Mouse (Mus musculus): Measurements from ENCODE around the gene Olfr1087. TPM values are rescaled to one million over a fixed set of nuclear protein-coding genes. Genes with fewer than 3 reads are reported as not detected.
"Not testable (repeated sequence)": the region's sequence is repeated elsewhere in the genome, so short reads cannot be mapped to it uniquely, and the experiment has no call there.

Gene Olfr1087
- polyA plus RNA-seq (2016; fragmentation: Nextera tagmentation; extraction: Ambion mirVana): not detected in 2 replicates

GRCm38 (mm10) chr2:86698295-86698694, at the start of gene Olfr1087:
Gene Olfr1087, minus strand, starts transcription at chr2:86698395.
- Histone ChIP-seq H3K27ac (no peak within 1 kb of the TSS), H3K9me3 (no peaks in the 10 kb centered on the region), H3K4me3 (no peak within 1 kb of the TSS), H3K36me3 (no peaks in the 10 kb centered on the region), H3K4me1 (replicated peaks) (no peaks in the 10 kb centered on the region), H3K27me3 (ENCODE audit: insufficient read depth, poor library complexity, severe bottlenecking) (no peaks in the 10 kb centered on the region)
- DNase-seq (ENCODE audit: low spot score): no peak

GRCm38 (mm10) chr2:86733601-86734000, 35.4 kb upstream of the Olfr1087 start, which contains the start of gene Olfr1089:
Gene Olfr1089, minus strand, starts transcription at chr2:86733701.
- Histone ChIP-seq H3K4me1 (replicated peaks) (no peaks in the 10 kb centered on the region), H3K36me3 (no peaks in the 10 kb centered on the region), H3K27ac (no peak within 1 kb of the TSS), H3K9me3 (no peaks in the 10 kb centered on the region), H3K27me3 (ENCODE audit: insufficient read depth, poor library complexity, severe bottlenecking) (no peaks in the 10 kb centered on the region), H3K4me3 (no peak within 1 kb of the TSS)
- DNase-seq (ENCODE audit: low spot score): no peak

- H3K9me3 ChIP-seq: no peaks in the 10 kb centered on the region
- H3K27ac ChIP-seq: no peak within 1 kb of the TSS
- no peaks in the 10 kb centered on the region for H3K27me3 ChIP-seq (ENCODE audit: insufficient read depth, poor library complexity, severe bottlenecking)
- WGBS: 89% methylated on average over 2 of the region's 2 CpGs
- DNase-seq (ENCODE audit: low spot score): no peak
- H3K4me3 ChIP-seq: no peak within 1 kb of the TSS
- H3K36me3 ChIP-seq: no peaks in the 10 kb centered on the region
- H3K4me1 ChIP-seq (replicated peaks): no peaks in the 10 kb centered on the region
These were observed 18.2 kb downstream of the Olfr1087 start, which contains the start of gene Olfr1086 for GRCm38 (mm10) chr2:86679992-86680391. Gene Olfr1086, minus strand, starts transcription at chr2:86680092.

GRCm38 (mm10) chr2:86661919-86662318, 36.3 kb downstream of the Olfr1087 start, which contains the start of gene Olfr1085:
Gene Olfr1085, minus strand, starts transcription at chr2:86662019.
- H3K27me3 ChIP-seq (ENCODE audit: insufficient read depth, poor library complexity, severe bottlenecking): no peaks in the 10 kb centered on the region
- H3K36me3 ChIP-seq: no peaks in the 10 kb centered on the region
- no peaks in the 10 kb centered on the region for H3K4me1 ChIP-seq (replicated peaks)
- WGBS: 38% methylated on average over 1 of the region's 1 CpGs
- no peak for DNase-seq (ENCODE audit: low spot score)
- no peak within 1 kb of the TSS for H3K27ac ChIP-seq
- H3K9me3 ChIP-seq: no peaks in the 10 kb centered on the region
- no peak within 1 kb of the TSS for H3K4me3 ChIP-seq

GRCm38 (mm10) chr2:86639625-86640024, 58.6 kb downstream of the Olfr1087 start, which contains the start of gene Olfr1084:
Gene Olfr1084, minus strand, starts transcription at chr2:86639725.
- not testable (repeated sequence) for H3K27me3 ChIP-seq (ENCODE audit: insufficient read depth, poor library complexity, severe bottlenecking)
- WGBS: 90% methylated on average over 1 of the region's 1 CpGs

More at GRCm38 (mm10) chr2:86639625-86640024, 58.6 kb downstream of the Olfr1087 start, which contains the start of gene Olfr1084:
- not testable (repeated sequence) for H3K27ac ChIP-seq; H3K4me1 ChIP-seq (replicated peaks); H3K4me3 ChIP-seq; DNase-seq (ENCODE audit: low spot score); H3K9me3 ChIP-seq; H3K36me3 ChIP-seq

Other genes with a start within 250 kb of the Olfr1087 start
- not detected in 2 replicates for gene Olfr1065, start 247.8 kb downstream of the Olfr1087 start, polyA plus RNA-seq (2016; fragmentation: Nextera tagmentation; extraction: Ambion mirVana)
- not detected in 2 replicates for gene Olfr1066, start 242.1 kb downstream of the Olfr1087 start, polyA plus RNA-seq (2016; fragmentation: Nextera tagmentation; extraction: Ambion mirVana)
- gene Olfr228, start 211.0 kb downstream of the Olfr1087 start, polyA plus RNA-seq (2016; fragmentation: Nextera tagmentation; extraction: Ambion mirVana): not detected in 2 replicates
- not detected in 2 replicates for gene Olfr1076, start 189.9 kb downstream of the Olfr1087 start, polyA plus RNA-seq (2016; fragmentation: Nextera tagmentation; extraction: Ambion mirVana)
- gene Olfr1079, start 155.9 kb downstream of the Olfr1087 start, polyA plus RNA-seq (2016; fragmentation: Nextera tagmentation; extraction: Ambion mirVana): not detected in 2 replicates
- gene Olfr1080, start 140.2 kb downstream of the Olfr1087 start, polyA plus RNA-seq (2016; fragmentation: Nextera tagmentation; extraction: Ambion mirVana): not detected in 2 replicates
- not detected in 2 replicates for gene Olfr1082, start 99.4 kb downstream of the Olfr1087 start, polyA plus RNA-seq (2016; fragmentation: Nextera tagmentation; extraction: Ambion mirVana)
- not detected in 2 replicates for gene Olfr1084, start 58.7 kb downstream of the Olfr1087 start, polyA plus RNA-seq (2016; fragmentation: Nextera tagmentation; extraction: Ambion mirVana)
- not detected in 2 replicates for gene Olfr1085, start 36.4 kb downstream of the Olfr1087 start, polyA plus RNA-seq (2016; fragmentation: Nextera tagmentation; extraction: Ambion mirVana)
- gene Olfr1086, start 18.3 kb downstream of the Olfr1087 start, polyA plus RNA-seq (2016; fragmentation: Nextera tagmentation; extraction: Ambion mirVana): not detected in 2 replicates
- not detected in 2 replicates for gene Olfr1089, start 35.3 kb upstream of the Olfr1087 start, polyA plus RNA-seq (2016; fragmentation: Nextera tagmentation; extraction: Ambion mirVana)
- not detected in 2 replicates for gene Olfr1090, start 60.6 kb upstream of the Olfr1087 start, polyA plus RNA-seq (2016; fragmentation: Nextera tagmentation; extraction: Ambion mirVana)
- not detected in 2 replicates for gene Olfr1093, start 84.1 kb upstream of the Olfr1087 start, polyA plus RNA-seq (2016; fragmentation: Nextera tagmentation; extraction: Ambion mirVana)
- gene Olfr141, start 111.6 kb upstream of the Olfr1087 start, polyA plus RNA-seq (2016; fragmentation: Nextera tagmentation; extraction: Ambion mirVana): not detected in 2 replicates
- gene Olfr1094, start 126.3 kb upstream of the Olfr1087 start, polyA plus RNA-seq (2016; fragmentation: Nextera tagmentation; extraction: Ambion mirVana): not detected in 2 replicates
- gene Olfr1095, start 153.3 kb upstream of the Olfr1087 start, polyA plus RNA-seq (2016; fragmentation: Nextera tagmentation; extraction: Ambion mirVana): not detected in 2 replicates
- gene Gm13723, start 176.4 kb upstream of the Olfr1087 start, polyA plus RNA-seq (2016; fragmentation: Nextera tagmentation; extraction: Ambion mirVana): not detected in 2 replicates
- not detected in 2 replicates for gene Olfr1097, start 193.8 kb upstream of the Olfr1087 start, polyA plus RNA-seq (2016; fragmentation: Nextera tagmentation; extraction: Ambion mirVana)
- not detected in 2 replicates for gene Olfr1098, start 226.2 kb upstream of the Olfr1087 start, polyA plus RNA-seq (2016; fragmentation: Nextera tagmentation; extraction: Ambion mirVana)

Data from hindbrain, embryonic 10.5 days (tissue).